ENCODE assay signal across 7 mouse cellular contexts in the genomic region with DNA sequence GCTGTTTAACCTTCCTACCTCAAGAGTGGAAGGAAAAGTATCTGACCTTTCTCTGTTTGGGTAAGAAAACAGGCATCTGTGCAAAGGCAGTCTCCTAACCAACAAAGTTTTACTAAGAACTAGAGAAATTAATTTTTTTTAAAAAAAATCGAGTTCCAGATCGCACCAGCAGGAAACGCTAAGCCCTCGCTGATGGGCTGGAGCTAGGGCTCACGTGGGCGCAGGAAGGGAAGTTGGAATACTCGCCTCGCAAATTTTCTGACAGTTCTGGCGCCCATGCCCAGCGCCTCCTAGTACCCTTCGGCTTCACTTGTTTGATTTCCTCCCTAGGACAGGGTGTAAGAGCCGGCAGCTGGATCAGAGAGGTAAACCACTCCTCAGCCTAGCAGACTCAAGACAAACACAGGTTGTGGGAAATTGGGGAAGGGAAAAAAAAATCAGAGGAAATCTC. TPM values are rescaled to one million over a fixed set of nuclear protein-coding genes. Genes with fewer than 3 reads are reported as not detected.
DNase-seq lines count a peak whose midpoint lies in the region; ATAC-seq and TF ChIP-seq lines count a peak whose summit lies in the region.

No protein-coding gene starts in this region.

- peak; percentile 47 for DNase-seq in adrenal gland, postnatal 14 days
- DNase-seq in cerebellum, postnatal 10 days: peak; percentile 69 to 70
- peak; percentile 11 to 14 for DNase-seq in frontal cortex, postnatal 25 days (ENCODE audit: low spot score in 2 of 2)
- DNase-seq in hindbrain, embryonic 14.5 days (ENCODE audit: low spot score): peak; percentile 44
- peak; percentile 59 for DNase-seq in limb, embryonic 10.5 days (ENCODE audit: low spot score)
- peak; percentile 90 for DNase-seq in midbrain, embryonic 11.5 days (ENCODE audit: low spot score, missing footprints)
- peak; percentile 25 for DNase-seq in stomach, postnatal 0 days (ENCODE audit: low spot score)

- H3K4me3 ChIP-seq in hindbrain, embryonic 14.5 days (replicated peaks; ENCODE audit: low read length): peak overlapping the region; percentile 69
- peak overlapping the region; percentile 71 for H3K4me3 ChIP-seq in limb, embryonic 10.5 days
- H3K4me3 ChIP-seq in midbrain, embryonic 11.5 days (ENCODE audit: low read depth, low read length): peak overlapping the region; percentile 52
- H3K4me3 ChIP-seq in stomach, postnatal 0 days (ENCODE audit: low read depth, low read length): peak overlapping the region; percentile 61

- under 1% methylated on average over 12 of the region's 12 CpGs for WGBS in hindbrain, embryonic 14.5 days
- WGBS in limb, embryonic 10.5 days: under 1% methylated on average over 12 of the region's 12 CpGs
- 2% methylated on average over 12 of the region's 12 CpGs for WGBS in midbrain, embryonic 11.5 days
- 2% methylated on average over 12 of the region's 12 CpGs for WGBS in stomach, postnatal 0 days

- peaks cover 13% of the 10 kb centered on the region for H3K4me1 ChIP-seq in hindbrain, embryonic 14.5 days (replicated peaks; ENCODE audit: control insufficient read depth, insufficient read depth, low read length)
- H3K4me1 ChIP-seq in limb, embryonic 10.5 days: peaks cover 35% of the 10 kb centered on the region
- H3K4me1 ChIP-seq in midbrain, embryonic 11.5 days (ENCODE audit: control insufficient read depth, insufficient read depth, low read length): no peaks in the 10 kb centered on the region; the same call in none of the 2 replicates
- no peaks in the 10 kb centered on the region for H3K4me1 ChIP-seq in stomach, postnatal 0 days (replicated peaks; ENCODE audit: control insufficient read depth, insufficient read depth)

- TF ChIP-seq EP300 in stomach, postnatal 0 days (optimal IDR thresholded peaks at IDR 0.05): no peak

- ATAC-seq in hindbrain, embryonic 14.5 days (ENCODE audit: low FRiP score): 0 out of 2 replicates have a peak, but pooled peaks have one; percentile 28
- peak; percentile 47 for ATAC-seq in midbrain, embryonic 11.5 days (ENCODE audit: low FRiP score)
- peak; percentile 45; the same call in 1 of the 2 replicates for ATAC-seq in stomach, postnatal 0 days (ENCODE audit: low FRiP score, low TSS enrichment)

- no peaks in the 10 kb centered on the region for H3K9me3 ChIP-seq in hindbrain, embryonic 14.5 days (ENCODE audit: control insufficient read depth, low read length)
- no peaks in the 10 kb centered on the region for H3K9me3 ChIP-seq in limb, embryonic 10.5 days (replicated peaks)
- no peaks in the 10 kb centered on the region for H3K9me3 ChIP-seq in midbrain, embryonic 11.5 days (ENCODE audit: control insufficient read depth, low read length)
- H3K9me3 ChIP-seq in stomach, postnatal 0 days (ENCODE audit: control insufficient read depth, low read length): no peaks in the 10 kb centered on the region

- H3K9ac ChIP-seq in hindbrain, embryonic 14.5 days: peak overlapping the region; percentile 78
- H3K9ac ChIP-seq in midbrain, embryonic 11.5 days (ENCODE audit: low read length): peak overlapping the region; percentile 58; the same call in 1 of the 2 replicates
- H3K9ac ChIP-seq in stomach, postnatal 0 days (ENCODE audit: low read length): 0 out of 2 replicates have a peak overlapping the region, but pooled peaks have one; percentile 48

- no peak overlapping the region for H3K27ac ChIP-seq in hindbrain, embryonic 14.5 days
- peak overlapping the region; percentile 82 for H3K27ac ChIP-seq in limb, embryonic 10.5 days
- H3K27ac ChIP-seq in midbrain, embryonic 11.5 days (ENCODE audit: low read depth, low read length): no peak overlapping the region
- H3K27ac ChIP-seq in stomach, postnatal 0 days (replicated peaks): no peak overlapping the region

- H3K4me2 ChIP-seq in hindbrain, embryonic 14.5 days (replicated peaks): peak overlapping the region; percentile 94
- peak overlapping the region; percentile 87 for H3K4me2 ChIP-seq in midbrain, embryonic 11.5 days
- peak overlapping the region; percentile 98 for H3K4me2 ChIP-seq in stomach, postnatal 0 days (replicated peaks; ENCODE audit: low read depth)

- TF ChIP-seq CTCF in stomach, postnatal 0 days (IDR thresholded peaks at IDR 0.05; ENCODE audit: low read depth): peak; percentile 44

- H3K36me3 ChIP-seq in hindbrain, embryonic 14.5 days (replicated peaks; ENCODE audit: control insufficient read depth, insufficient read depth): no peaks in the 10 kb centered on the region
- no peaks in the 10 kb centered on the region for H3K36me3 ChIP-seq in limb, embryonic 10.5 days
- no peaks in the 10 kb centered on the region for H3K36me3 ChIP-seq in midbrain, embryonic 11.5 days (ENCODE audit: control insufficient read depth, insufficient read depth, low read length)
- H3K36me3 ChIP-seq in stomach, postnatal 0 days (ENCODE audit: control insufficient read depth, insufficient read depth, low read length): no peaks in the 10 kb centered on the region

- H3K27me3 ChIP-seq in hindbrain, embryonic 14.5 days (ENCODE audit: control insufficient read depth, insufficient read depth, low read length): peaks cover 28% of the 10 kb centered on the region
- peaks cover 24% of the 10 kb centered on the region for H3K27me3 ChIP-seq in limb, embryonic 10.5 days (ENCODE audit: low read depth, poor library complexity, severe bottlenecking)
- peaks cover 8% of the 10 kb centered on the region; the same call in 1 of the 2 replicates for H3K27me3 ChIP-seq in midbrain, embryonic 11.5 days (ENCODE audit: control insufficient read depth, insufficient read depth, low read length)
- H3K27me3 ChIP-seq in stomach, postnatal 0 days (ENCODE audit: control insufficient read depth, insufficient read depth, low read length): no peaks in the 10 kb centered on the region; the same call in 1 of the 2 replicates

RNA-seq across cellular contexts. Expression of gene Tll1, which starts 0.4 kb away (rescaled TPM):
- total RNA-seq in adrenal gland, postnatal 14 days (2021): 1.0 and 1.5 TPM in 2 replicates
- polyA plus RNA-seq in hindbrain, embryonic 14.5 days (2014; fragmentation: Nextera tagmentation; extraction: Ambion mirVana): 3.4 and 3.5 TPM in 2 replicates
- polyA plus RNA-seq in limb, embryonic 10.5 days (2016; fragmentation: Nextera tagmentation; extraction: Ambion mirVana): 1.1 and 1.9 TPM in 2 replicates
- polyA plus RNA-seq in midbrain, embryonic 11.5 days (2014; fragmentation: Nextera tagmentation; extraction: Ambion mirVana): 0.89 and 0.99 TPM in 2 replicates
- 0.33 and 0.70 TPM in 2 replicates for polyA plus RNA-seq in stomach, postnatal 0 days (2015; fragmentation: Nextera tagmentation; extraction: Ambion mirVana)

Comparison
In these comparisons a context has a peak if more than half of its experiments do, and no peak if none do; other contexts are left out.
1. DNase-seq: peak in every context shown above with its lines; median percentile 90 in midbrain, embryonic 11.5 days; 70 in cerebellum, postnatal 10 days; 59 in limb, embryonic 10.5 days; 47 in adrenal gland, postnatal 14 days; 44 in hindbrain, embryonic 14.5 days; 25 in stomach, postnatal 0 days; 12 in frontal cortex, postnatal 25 days.